Mouse (Mus musculus): Measurements from ENCODE around the gene Cd44.

Gene Cd44

GRCm38 (mm10) chr2:102820790-102821189 is 80.7 kb downstream of the Cd44 start:
- DNase-seq (ENCODE audit: low read depth, low spot score) = no peak

- no peak for DNase-seq (ENCODE audit: low read depth, low spot score)
Measured at GRCm38 (mm10) chr2:102820225-102820711, 81.2 kb downstream of the Cd44 start.

GRCm38 (mm10) chr2:102815289-102815809 is 86.1 kb downstream of the Cd44 start:
- peak; percentile 77 for DNase-seq (ENCODE audit: low read depth, low spot score)

- no peak for DNase-seq (ENCODE audit: low read depth, low spot score)
Measured at GRCm38 (mm10) chr2:102812756-102813155, 88.7 kb downstream of the Cd44 start.

- no peak for DNase-seq (ENCODE audit: low read depth, low spot score)
Measured at GRCm38 (mm10) chr2:102809436-102809835, 92.0 kb downstream of the Cd44 start.

DNA sequence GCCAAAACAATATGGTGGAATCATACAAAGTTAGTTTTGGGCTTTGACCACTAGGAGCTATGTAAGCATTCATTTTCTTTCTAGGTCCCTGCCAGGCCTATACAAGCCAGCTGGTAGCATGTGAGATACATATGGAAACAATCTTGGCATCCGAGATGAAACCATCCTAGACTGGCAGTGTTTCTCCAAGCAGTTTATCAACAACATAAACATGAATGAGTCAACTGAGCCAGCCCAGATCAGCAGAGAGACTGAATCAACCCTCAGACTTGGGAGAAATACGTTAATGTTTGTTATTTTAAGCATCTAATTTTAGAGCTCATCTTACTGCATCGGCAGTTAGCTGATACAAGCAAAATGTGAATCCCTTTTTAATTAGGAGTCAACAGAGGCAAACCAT is 93.8 kb downstream of the Cd44 start:
- DNase-seq (ENCODE audit: low read depth, low spot score) = no peak

GRCm38 (mm10) chr2:102805761-102806496 is 95.5 kb downstream of the Cd44 start:
- no peak for DNase-seq (ENCODE audit: low read depth, low spot score)

GRCm38 (mm10) chr2:102805283-102805682 is 96.2 kb downstream of the Cd44 start:
- no peak for DNase-seq (ENCODE audit: low read depth, low spot score)

- peak; percentile 32 for DNase-seq (ENCODE audit: low read depth, low spot score)
Measured at GRCm38 (mm10) chr2:102804109-102804508, 97.4 kb downstream of the Cd44 start.

GRCm38 (mm10) chr2:102801899-102802298 is 99.6 kb downstream of the Cd44 start:
- DNase-seq (ENCODE audit: low read depth, low spot score) = no peak

GRCm38 (mm10) chr2:102798149-102798548 is 103.3 kb downstream of the Cd44 start:
- no peak for DNase-seq (ENCODE audit: low read depth, low spot score)

DNA sequence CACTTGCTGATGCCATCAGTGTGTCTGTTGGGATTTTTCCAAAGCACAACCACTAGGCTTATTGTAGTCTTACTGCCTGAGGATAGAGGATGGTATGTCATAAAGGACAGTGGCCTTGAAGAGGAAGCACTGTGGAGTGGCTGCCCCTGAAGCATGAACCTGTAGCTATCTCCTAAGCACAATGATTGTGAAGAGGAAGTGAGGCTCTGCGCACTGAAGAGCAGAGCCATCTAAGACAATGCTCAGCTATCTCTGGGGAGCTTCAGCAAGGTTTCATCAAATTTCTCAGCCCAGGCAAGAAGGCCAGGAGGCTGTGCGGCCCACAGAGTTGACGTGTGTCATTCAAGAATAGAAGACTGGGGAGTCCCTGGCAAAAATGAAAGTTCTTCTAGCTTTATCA is 106.4 kb downstream of the Cd44 start:
- no peak for DNase-seq (ENCODE audit: low read depth, low spot score)

- DNase-seq (ENCODE audit: low read depth, low spot score) = no peak
Measured at GRCm38 (mm10) chr2:102792804-102793203, 108.7 kb downstream of the Cd44 start.

DNA sequence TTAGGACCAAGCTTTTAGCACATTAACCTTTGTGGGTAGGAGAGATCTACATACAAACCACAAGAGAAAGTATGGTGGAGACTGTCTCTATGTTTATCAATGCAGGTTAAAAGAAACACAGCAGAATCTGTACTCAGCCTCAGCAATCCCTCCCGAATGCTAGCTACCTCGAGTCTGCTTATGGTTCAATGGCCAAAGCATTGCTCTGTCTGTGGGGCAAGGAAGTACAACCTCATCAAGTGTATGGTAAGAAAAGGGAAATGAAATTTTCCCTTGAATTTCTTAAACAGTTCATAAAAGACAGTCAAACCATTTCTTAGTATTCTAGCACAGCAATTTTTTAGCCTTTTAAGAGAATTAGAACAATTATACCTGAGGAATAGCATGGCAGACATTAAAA is 109.8 kb downstream of the Cd44 start:
- DNase-seq (ENCODE audit: low read depth, low spot score) = no peak

- no peak for DNase-seq (ENCODE audit: low read depth, low spot score)
Measured at GRCm38 (mm10) chr2:102785696-102786095, 115.8 kb downstream of the Cd44 start.

- DNase-seq (ENCODE audit: low read depth, low spot score) = no peak
Measured at GRCm38 (mm10) chr2:102782751-102783150, 118.7 kb downstream of the Cd44 start.

DNA sequence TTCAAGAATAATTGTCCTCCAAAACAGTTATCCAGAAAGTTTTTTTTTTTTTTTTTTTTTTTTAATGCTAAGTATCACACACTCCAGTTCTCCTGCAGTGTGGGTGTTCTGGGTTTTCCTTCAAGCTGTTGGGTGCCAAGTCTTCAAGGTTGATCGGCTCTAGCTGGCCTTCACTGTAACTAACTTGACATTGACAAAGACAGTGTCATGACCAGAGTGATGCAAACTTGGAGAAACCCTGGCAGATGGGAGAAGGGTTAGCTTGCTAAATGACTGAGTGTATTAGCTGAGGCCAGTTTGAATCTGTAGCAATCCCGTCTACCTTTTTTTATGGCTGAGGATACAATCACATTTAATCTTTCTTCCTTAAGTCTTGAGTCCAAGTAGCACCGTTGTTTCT is 123.3 kb downstream of the Cd44 start:
- no peak for DNase-seq (ENCODE audit: low read depth, low spot score)

DNA sequence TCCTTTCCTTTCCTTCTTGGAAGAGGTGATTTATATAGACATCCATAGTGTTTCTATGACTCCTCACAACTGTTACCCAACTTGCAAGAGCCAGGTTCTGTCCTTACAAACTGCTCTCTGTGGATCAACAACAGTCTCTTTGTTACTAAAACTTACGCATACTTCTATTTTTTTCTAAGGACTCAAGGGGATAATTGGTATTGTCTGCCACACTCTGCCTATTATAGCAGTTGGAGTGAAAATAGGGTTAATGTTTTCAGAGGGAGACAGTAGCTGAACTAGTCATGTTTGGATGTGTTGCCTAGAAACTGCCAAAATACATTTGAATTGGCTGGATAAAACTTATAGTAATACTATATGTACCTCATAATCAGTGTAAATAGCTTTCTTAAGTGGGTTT is 125.9 kb downstream of the Cd44 start:
- no peak for DNase-seq (ENCODE audit: low read depth, low spot score)

DNA sequence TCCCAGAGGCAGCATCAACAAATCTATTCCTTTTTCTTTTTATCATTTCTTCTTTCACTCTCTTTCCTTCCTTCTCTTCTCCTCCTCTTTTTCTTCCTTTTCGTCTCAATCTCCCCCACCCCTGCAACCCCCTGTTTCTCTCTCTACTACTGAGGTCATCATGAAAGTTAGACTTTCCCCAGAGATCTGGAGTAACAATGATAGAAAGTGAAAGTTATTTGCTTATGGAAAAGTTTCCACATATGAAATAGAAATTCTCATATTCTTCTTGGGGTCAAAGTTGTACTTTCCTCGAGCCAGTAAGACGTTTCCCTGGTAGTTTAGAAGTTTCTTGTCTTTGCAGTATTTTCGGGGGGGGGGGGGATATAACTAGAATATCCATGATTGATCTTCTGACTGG is 126.8 kb downstream of the Cd44 start:
- DNase-seq (ENCODE audit: low read depth, low spot score) = no peak

GRCm38 (mm10) chr2:102772276-102772675 is 129.2 kb downstream of the Cd44 start:
- no peak for DNase-seq (ENCODE audit: low read depth, low spot score)

GRCm38 (mm10) chr2:102771304-102771703 is 130.2 kb downstream of the Cd44 start:
- no peak for DNase-seq (ENCODE audit: low read depth, low spot score)

- DNase-seq (ENCODE audit: low read depth, low spot score) = no peak
Measured at GRCm38 (mm10) chr2:102768267-102768666, 133.2 kb downstream of the Cd44 start.

GRCm38 (mm10) chr2:102764602-102765374 is 136.7 kb downstream of the Cd44 start:
- DNase-seq (ENCODE audit: low read depth, low spot score) = no peak
